Mouse (Mus musculus) adrenal gland, adult 2 months (tissue): Measurements from ENCODE around the gene Ccdc85c. TPM values are rescaled to one million over a fixed set of nuclear protein-coding genes. Genes with fewer than 3 reads are reported as not detected.

Experiments used
- DNase-seq: peaks from one replicate; pipeline ENCODE4 v3.0.0; 2021
- polyA plus RNA-seq: library from polyadenylated mRNA; depleted of rRNA; stranded (reverse); fragments of >200 nt; gene quantifications from 2 replicates; pipeline ENCODE4 v1.2.3, GENCODE M21; 2012
- total RNA-seq, 2 experiments: library from RNA; stranded (reverse); gene quantifications; 2 replicates each; pipeline ENCODE4 v1.2.3; 2021

The Ccdc85c gene
- total and polyA plus RNA-seq, 3 experiments = 19.0 to 38.0 (median 26.9) TPM

GRCm38 (mm10) chr12:108297033-108297432 lies 21.8 kb upstream of the Ccdc85c start:
- no peak for DNase-seq

GRCm38 (mm10) chr12:108294620-108295019 lies 19.4 kb upstream of the Ccdc85c start:
- DNase-seq = peak; percentile 47

GRCm38 (mm10) chr12:108292957-108293356 lies 17.7 kb upstream of the Ccdc85c start:
- peak; percentile 83 for DNase-seq

GRCm38 (mm10) chr12:108292419-108292818 lies 17.2 kb upstream of the Ccdc85c start:
- DNase-seq = no peak

GRCm38 (mm10) chr12:108288127-108288880 lies 13.1 kb upstream of the Ccdc85c start:
- no peak for DNase-seq

GRCm38 (mm10) chr12:108287011-108287410 lies 11.8 kb upstream of the Ccdc85c start:
- no peak for DNase-seq

- no peak for DNase-seq
Observed at GRCm38 (mm10) chr12:108286381-108286780, 11.2 kb upstream of the Ccdc85c start.

GRCm38 (mm10) chr12:108285225-108286011 lies 10.2 kb upstream of the Ccdc85c start:
- no peak for DNase-seq

GRCm38 (mm10) chr12:108284455-108285224 lies 9.4 kb upstream of the Ccdc85c start:
- peak; percentile 46 for DNase-seq

- DNase-seq = no peak
Observed at GRCm38 (mm10) chr12:108278221-108278918, 3.1 kb upstream of the Ccdc85c start.

GRCm38 (mm10) chr12:108277341-108277841 lies 2.2 kb upstream of the Ccdc85c start:
- no peak for DNase-seq

GRCm38 (mm10) chr12:108275920-108276822 lies 946 bp upstream of the Ccdc85c start:
- peak; percentile 47 for DNase-seq

GRCm38 (mm10) chr12:108275508-108275890 lies 274 bp upstream of the Ccdc85c start:
- DNase-seq = peak; percentile 99

- no peak for DNase-seq
Observed at GRCm38 (mm10) chr12:108274313-108274595, 971 bp downstream of the Ccdc85c start.

GRCm38 (mm10) chr12:108273466-108274312 lies 1.5 kb downstream of the Ccdc85c start:
- peak; percentile 55 for DNase-seq

GRCm38 (mm10) chr12:108272143-108272635 lies 3.0 kb downstream of the Ccdc85c start:
- DNase-seq = peak; percentile 49

- no peak for DNase-seq
Observed at GRCm38 (mm10) chr12:108271351-108272142, 3.7 kb downstream of the Ccdc85c start.

- peak; percentile 70 for DNase-seq
Observed at GRCm38 (mm10) chr12:108270240-108270919, 4.8 kb downstream of the Ccdc85c start.
